Comparison of ENCODE assay signal across 25 mouse cellular contexts in the genomic region with DNA sequence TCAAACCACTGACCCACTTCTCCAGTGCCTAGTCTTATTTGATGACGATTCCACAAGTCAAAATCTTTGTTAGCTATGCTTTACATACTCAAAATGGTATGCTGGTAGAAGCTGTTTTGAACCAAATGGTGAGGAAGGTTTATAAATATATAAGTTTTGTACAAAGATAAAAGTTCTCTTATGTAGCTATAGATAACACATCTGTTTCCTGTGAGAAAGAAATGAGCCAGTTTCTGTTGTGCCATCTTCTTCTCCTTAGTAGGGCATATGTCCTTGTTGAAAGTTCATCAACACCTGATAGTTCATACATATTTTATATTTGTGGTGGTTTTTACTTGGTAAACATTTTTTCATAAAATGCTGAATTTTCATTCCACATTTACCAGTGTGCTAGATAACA. TPM values are rescaled to one million over a fixed set of nuclear protein-coding genes. Genes with fewer than 3 reads are reported as not detected.
DNase-seq lines count a peak whose midpoint lies in the region; ATAC-seq and TF ChIP-seq lines count a peak whose summit lies in the region.
"Had no signal": no experiment of that assay in that cellular context is flagged by ENCODE, and none has a peak within 500 bp of the region (broad histone marks: within the 10 kb centered on the region; RNA-seq: fewer than 3 reads in every experiment).

No protein-coding gene starts in this region.

- no peak for ATAC-seq in liver, embryonic 13.5 days (ENCODE audit: low read depth)
- peak; percentile 6; the same call in 1 of the 2 replicates for ATAC-seq in G1E (ENCODE audit: extremely low read depth, insufficient number of reproducible peaks, low FRiP score, poor library complexity, severe bottlenecking)
- no peak for ATAC-seq in erythroid progenitor cell, adult 5-6 weeks (replicated peaks; ENCODE audit: low FRiP score, poor library complexity, severe bottlenecking)
- no peak for ATAC-seq in erythroblast, adult 5-6 weeks (replicated peaks; ENCODE audit: low FRiP score, poor library complexity, severe bottlenecking)
- ATAC-seq: CD4-positive, CD25-positive, alpha-beta regulatory T cell, adult 4 months; forebrain, embryonic 14.5 days; forebrain, embryonic 16.5 days had no signal

- no peak overlapping the region for H3K9ac ChIP-seq in liver, embryonic 13.5 days
- H3K9ac ChIP-seq: embryonic facial prominence, embryonic 13.5 days; embryonic facial prominence, embryonic 15.5 days; forebrain, embryonic 12.5 days had no signal

- peak overlapping the region; percentile 44; the same call in 1 of the 2 replicates for H3K27ac ChIP-seq in liver, embryonic 13.5 days
- H3K27ac ChIP-seq: embryonic facial prominence, embryonic 13.5 days; embryonic facial prominence, embryonic 15.5 days; forebrain, embryonic 10.5 days; forebrain, embryonic 12.5 days had no signal

- no peaks in the 10 kb centered on the region for H3K9me3 ChIP-seq in liver, embryonic 13.5 days (replicated peaks)
- no peaks in the 10 kb centered on the region for H3K9me3 ChIP-seq in G1E (replicated peaks)
- H3K9me3 ChIP-seq: embryonic facial prominence, embryonic 13.5 days; embryonic facial prominence, embryonic 15.5 days; forebrain, embryonic 10.5 days; forebrain, embryonic 12.5 days had no signal

- no peak overlapping the region for H3K4me2 ChIP-seq in liver, embryonic 13.5 days
- H3K4me2 ChIP-seq: embryonic facial prominence, embryonic 13.5 days; embryonic facial prominence, embryonic 15.5 days; forebrain, embryonic 12.5 days had no signal

- DNase-seq in liver, embryonic 13.5 days, result no peak
- DNase-seq in liver (no peak), G1E (ENCODE audit: low spot score) (no peak), MEL-GATA-1-ER (ENCODE audit: extremely low read depth, low read depth) (peak; percentile 44)
- DNase-seq: adrenal gland, adult 2 months; adrenal gland, postnatal 10 days; adrenal gland, postnatal 25 days; B cell, adult 2 months; cerebellum, adult 11 months; cerebellum, adult 18-20 months; cerebellum, adult 8-10 months; cerebellum, adult 9-11 months; cerebellum, postnatal 14 days; cerebellum, postnatal 36 days; embryo, embryonic 11 days had no signal

- no peaks in the 10 kb centered on the region for H3K27me3 ChIP-seq in liver, embryonic 13.5 days
- H3K27me3 ChIP-seq in G1E (ENCODE audit: insufficient read depth, low read length), result no peaks in the 10 kb centered on the region
- H3K27me3 ChIP-seq: CH12.LX; embryonic facial prominence, embryonic 13.5 days; embryonic facial prominence, embryonic 15.5 days; forebrain, embryonic 12.5 days had no signal

- TF ChIP-seq CTCF in G1E (IDR thresholded peaks at IDR 0.05; ENCODE audit: low read depth, low read length), result no peak

- 64% methylated on average over 1 of the region's 1 CpGs for WGBS in liver, embryonic 13.5 days (ENCODE audit: insufficient replicate concordance)

- H3K4me3 ChIP-seq in liver, embryonic 13.5 days (replicated peaks), result no peak overlapping the region
- no peak overlapping the region for H3K4me3 ChIP-seq in G1E (ENCODE audit: low read depth, low read length)
- H3K4me3 ChIP-seq: embryonic facial prominence, embryonic 13.5 days; embryonic facial prominence, embryonic 15.5 days; forebrain, embryonic 10.5 days; forebrain, embryonic 12.5 days had no signal

- peaks cover 46% of the 10 kb centered on the region for H3K4me1 ChIP-seq in liver, embryonic 13.5 days (replicated peaks)
- H3K4me1 ChIP-seq in G1E (ENCODE audit: insufficient read depth, low read depth, low read length), result peaks cover 49% of the 10 kb centered on the region
- H3K4me1 ChIP-seq: embryonic facial prominence, embryonic 13.5 days; embryonic facial prominence, embryonic 15.5 days; forebrain, embryonic 10.5 days; forebrain, embryonic 12.5 days had no signal

- H3K36me3 ChIP-seq in liver, embryonic 13.5 days, result no peaks in the 10 kb centered on the region
- H3K36me3 ChIP-seq in G1E (replicated peaks), result peaks cover 21% of the 10 kb centered on the region
- H3K36me3 ChIP-seq: embryonic facial prominence, embryonic 13.5 days; embryonic facial prominence, embryonic 15.5 days had no signal

RNA-seq across cellular contexts. Expression of gene Homer1, which starts 45.0 kb away (rescaled TPM):
- polyA plus RNA-seq in liver, embryonic 13.5 days (2015; fragmentation: Nextera tagmentation; extraction: Ambion mirVana), result 2.3 and 3.2 TPM in 2 replicates
- total RNA-seq in G1E (2014; fragmentation: Nextera tagmentation) (20.9 and 24.5 TPM in 2 replicates), G1E (2017) (27.4 and 30.4 TPM in 2 replicates)
- polyA plus RNA-seq in G1E (2012), result 5.3 and 6.1 TPM in 2 replicates
- total RNA-seq in erythroid progenitor cell, adult 5-6 weeks (2015; ENCODE audit: low replicate concordance), result 4.2 and 9.4 TPM in 2 replicates
- total RNA-seq in erythroid progenitor cell, adult 5-6 weeks (2017; ENCODE audit: low replicate concordance), result 8.5 and 8.7 TPM in 2 replicates
- 4.2 and 11.3 TPM in 2 replicates for total RNA-seq in erythroblast, adult 5-6 weeks (2015; ENCODE audit: low replicate concordance)
- 5.9 and 8.9 TPM in 2 replicates for total RNA-seq in erythroblast, adult 5-6 weeks (2017; ENCODE audit: low replicate concordance)
